Comparison of ENCODE assay signal across 12 mouse cellular contexts in the genomic region with DNA sequence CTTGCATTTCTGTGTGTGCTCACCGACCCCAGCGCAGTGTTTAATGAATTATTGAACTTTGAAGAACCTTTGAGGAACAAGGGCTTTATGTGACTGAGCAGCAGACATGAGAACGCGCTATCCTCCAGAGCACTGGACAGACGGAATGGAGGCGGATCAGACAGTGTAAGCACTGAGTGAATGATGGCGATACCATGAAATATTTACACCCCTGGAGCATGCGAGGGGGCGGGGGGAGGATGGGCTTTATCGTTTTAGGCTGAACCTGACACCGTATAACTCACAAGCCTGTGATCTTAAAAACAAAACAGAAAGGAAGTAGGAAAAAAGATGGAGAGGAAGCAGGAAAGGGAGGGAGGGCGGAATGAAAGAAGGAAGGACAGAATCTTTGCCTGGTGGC. TPM values are rescaled to one million over a fixed set of nuclear protein-coding genes. Genes with fewer than 3 reads are reported as not detected.
DNase-seq lines count a peak whose midpoint lies in the region; ATAC-seq and TF ChIP-seq lines count a peak whose summit lies in the region.
"Had no signal": no experiment of that assay in that cellular context is flagged by ENCODE, and none has a peak within 500 bp of the region (broad histone marks: within the 10 kb centered on the region; RNA-seq: fewer than 3 reads in every experiment).

No protein-coding gene starts in this region.

- no peak overlapping the region for H3K9ac ChIP-seq in heart, embryonic 14.5 days (ENCODE audit: low read length)
- H3K9ac ChIP-seq in lung, postnatal 0 days (replicated peaks; ENCODE audit: low read depth): no peak overlapping the region
- H3K9ac ChIP-seq in limb, embryonic 14.5 days (ENCODE audit: low read depth, low read length, severe bottlenecking): no peak overlapping the region
- H3K9ac ChIP-seq in neural tube, embryonic 13.5 days: no peak overlapping the region
- H3K9ac ChIP-seq: forebrain, embryonic 13.5 days; liver, embryonic 14.5 days had no signal

- H3K4me3 ChIP-seq in heart, embryonic 14.5 days (ENCODE audit: control insufficient read depth in 1 of 2, insufficient read depth in 1 of 2, low read depth in 1 of 2, low read length in 2 of 2): no peak overlapping the region
- H3K4me3 ChIP-seq in lung, postnatal 0 days (ENCODE audit: low read depth, low read length): peak overlapping the region; percentile 21; the same call in 1 of the 2 replicates
- H3K4me3 ChIP-seq in limb, embryonic 14.5 days (replicated peaks; ENCODE audit: low read length): no peak overlapping the region
- no peak overlapping the region for H3K4me3 ChIP-seq in neural tube, embryonic 13.5 days
- H3K4me3 ChIP-seq: forebrain, embryonic 13.5 days had no signal

- H3K4me2 ChIP-seq in heart, embryonic 14.5 days (ENCODE audit: low read length): peak overlapping the region; percentile 32
- H3K4me2 ChIP-seq in lung, postnatal 0 days (replicated peaks; ENCODE audit: low read depth, low read length): peak overlapping the region; percentile 31
- no peak overlapping the region for H3K4me2 ChIP-seq in limb, embryonic 14.5 days (replicated peaks; ENCODE audit: low read depth, low read length, severe bottlenecking)
- H3K4me2 ChIP-seq in neural tube, embryonic 13.5 days: peak overlapping the region; percentile 17; the same call in 1 of the 2 replicates
- H3K4me2 ChIP-seq: forebrain, embryonic 13.5 days had no signal

- ATAC-seq in heart, embryonic 14.5 days (ENCODE audit: insufficient number of reproducible peaks, insufficient read depth, low FRiP score, low read depth): no peak
- ATAC-seq in lung, postnatal 0 days: peak; percentile 44
- ATAC-seq in limb, embryonic 14.5 days (ENCODE audit: low FRiP score, low read depth): 0 out of 2 replicates have a peak, but pooled peaks have one; percentile 54
- peak; percentile 37; the same call in 1 of the 2 replicates for ATAC-seq in neural tube, embryonic 13.5 days (ENCODE audit: low read depth)
- ATAC-seq: forebrain, embryonic 13.5 days had no signal

- TF ChIP-seq EP300 in lung, postnatal 0 days (IDR thresholded peaks at IDR 0.05): no peak

- DNase-seq in heart, postnatal 10 days: no peak
- DNase-seq in lung, postnatal 0 days (ENCODE audit: low spot score): no peak
- no peak for DNase-seq in lung, postnatal 14 days
- no peak for DNase-seq in limb, embryonic 14.5 days (ENCODE audit: low spot score)
- no peak for DNase-seq in ovary, adult 18-20 months (ENCODE audit: low spot score)
- DNase-seq in ovary, postnatal 14 days (ENCODE audit: low spot score): no peak
- DNase-seq: cerebellum, postnatal 36 days had no signal

- no peaks in the 10 kb centered on the region for H3K9me3 ChIP-seq in heart, embryonic 14.5 days (ENCODE audit: control insufficient read depth, low read length)
- no peaks in the 10 kb centered on the region for H3K9me3 ChIP-seq in lung, postnatal 0 days (ENCODE audit: low read length)
- no peaks in the 10 kb centered on the region for H3K9me3 ChIP-seq in limb, embryonic 14.5 days (ENCODE audit: control insufficient read depth, low read length)
- no peaks in the 10 kb centered on the region for H3K9me3 ChIP-seq in neural tube, embryonic 13.5 days
- H3K9me3 ChIP-seq: forebrain, embryonic 13.5 days had no signal

- TF ChIP-seq CTCF in lung, postnatal 0 days (IDR thresholded peaks at IDR 0.05): no peak

- H3K27me3 ChIP-seq in heart, embryonic 14.5 days (ENCODE audit: control insufficient read depth, insufficient read depth, low read length): no peaks in the 10 kb centered on the region
- H3K27me3 ChIP-seq in lung, postnatal 0 days (replicated peaks; ENCODE audit: insufficient read depth, low read length): no peaks in the 10 kb centered on the region
- H3K27me3 ChIP-seq in limb, embryonic 14.5 days (ENCODE audit: control insufficient read depth, insufficient read depth, low read length): no peaks in the 10 kb centered on the region; the same call in 1 of the 2 replicates
- H3K27me3 ChIP-seq in neural tube, embryonic 13.5 days: peaks cover 79% of the 10 kb centered on the region
- H3K27me3 ChIP-seq: CH12.LX had no signal

- WGBS in heart, embryonic 14.5 days: 45% methylated on average over 12 of the region's 12 CpGs
- 14% methylated on average over 12 of the region's 12 CpGs for WGBS in lung, postnatal 0 days
- 53% methylated on average over 12 of the region's 12 CpGs for WGBS in limb, embryonic 14.5 days
- 21% methylated on average over 12 of the region's 12 CpGs for WGBS in neural tube, embryonic 13.5 days

- H3K36me3 ChIP-seq in heart, embryonic 14.5 days (ENCODE audit: control insufficient read depth, insufficient read depth, low read length): no peaks in the 10 kb centered on the region
- peaks cover 4% of the 10 kb centered on the region; the same call in 1 of the 2 replicates for H3K36me3 ChIP-seq in lung, postnatal 0 days (ENCODE audit: insufficient read depth, low read length)
- no peaks in the 10 kb centered on the region for H3K36me3 ChIP-seq in limb, embryonic 14.5 days (ENCODE audit: control insufficient read depth, insufficient read depth, low read length)
- H3K36me3 ChIP-seq in neural tube, embryonic 13.5 days: no peaks in the 10 kb centered on the region

- H3K4me1 ChIP-seq in heart, embryonic 14.5 days (ENCODE audit: control insufficient read depth in 2 of 2, insufficient read depth in 2 of 2, low read length in 2 of 2): peaks cover 22 to 53% of the 10 kb centered on the region in 2 experiments
- peaks cover 4% of the 10 kb centered on the region; the same call in 1 of the 2 replicates for H3K4me1 ChIP-seq in lung, postnatal 0 days (ENCODE audit: insufficient read depth, low read depth, low read length)
- peaks cover 13% of the 10 kb centered on the region for H3K4me1 ChIP-seq in limb, embryonic 14.5 days (ENCODE audit: control insufficient read depth, insufficient read depth, low read length)
- peaks cover 49% of the 10 kb centered on the region for H3K4me1 ChIP-seq in neural tube, embryonic 13.5 days (replicated peaks)

- intact Hi-C loops in heart, postnatal 10 days (cut with DNase I): loop anchor here (10.0 kb wide), 1 partner anchor 1354 kb away; no protein-coding TSS in a partner anchor

- peak overlapping the region in 1 of 2 experiments; percentile 47; a peak in 1 of 4 replicates for H3K27ac ChIP-seq in heart, embryonic 14.5 days (replicated peaks in 1 of 2; ENCODE audit: control insufficient read depth in 1 of 2, insufficient read depth in 1 of 2, low read depth in 2 of 2, low read length in 2 of 2)
- no peak overlapping the region for H3K27ac ChIP-seq in lung, postnatal 0 days (ENCODE audit: low read length)
- H3K27ac ChIP-seq in limb, embryonic 14.5 days (replicated peaks; ENCODE audit: low read depth, low read length): no peak overlapping the region
- H3K27ac ChIP-seq in neural tube, embryonic 13.5 days (replicated peaks): no peak overlapping the region; the same call in 1 of the 2 replicates
- H3K27ac ChIP-seq: forebrain, embryonic 13.5 days; liver, embryonic 14.5 days had no signal

- TF ChIP-seq POLR2A in limb, embryonic 14.5 days (IDR thresholded peaks at IDR 0.05; ENCODE audit: borderline replicate concordance, extremely low read depth, insufficient read depth, insufficient read length): no peak

RNA-seq across cellular contexts. Expression of a gene that starts 57.6 kb away (rescaled TPM):
- 71.5 and 76.3 TPM in 2 replicates for polyA plus RNA-seq in heart, embryonic 14.5 days (2014; fragmentation: Nextera tagmentation; extraction: Ambion mirVana)
- total RNA-seq in heart, postnatal 10 days (2021): 10 to 100 TPM; 79.7 to 83.3 TPM
- 29.8 and 31.9 TPM in 2 replicates for polyA plus RNA-seq in lung, postnatal 0 days (2015; fragmentation: Nextera tagmentation; extraction: Ambion mirVana)
- 75.9 and 80.0 TPM in 2 replicates for polyA plus RNA-seq in limb, embryonic 14.5 days (2012; rRNA removed)
- 107 and 117 TPM in 2 replicates for polyA plus RNA-seq in limb, embryonic 14.5 days (2014; fragmentation: Nextera tagmentation; extraction: Ambion mirVana)
- polyA plus RNA-seq in neural tube, embryonic 13.5 days (2015; fragmentation: Nextera tagmentation; extraction: Ambion mirVana): 120 and 125 TPM in 2 replicates

RNA-seq across cellular contexts. Expression of a gene that starts 57.8 kb away (rescaled TPM):
- polyA plus RNA-seq in heart, embryonic 14.5 days (2014; fragmentation: Nextera tagmentation; extraction: Ambion mirVana): 8.8 and 9.9 TPM in 2 replicates
- 1 to 10 TPM; 2.7 to 5.8 TPM for total RNA-seq in heart, postnatal 10 days (2021)
- 6.0 and 8.0 TPM in 2 replicates for polyA plus RNA-seq in lung, postnatal 0 days (2015; fragmentation: Nextera tagmentation; extraction: Ambion mirVana)
- polyA plus RNA-seq in limb, embryonic 14.5 days (2012; rRNA removed): 6.8 and 7.7 TPM in 2 replicates
- 16.5 and 18.7 TPM in 2 replicates for polyA plus RNA-seq in limb, embryonic 14.5 days (2014; fragmentation: Nextera tagmentation; extraction: Ambion mirVana)
- 10.1 and 16.0 TPM in 2 replicates for polyA plus RNA-seq in neural tube, embryonic 13.5 days (2015; fragmentation: Nextera tagmentation; extraction: Ambion mirVana)
